Mouse (Mus musculus) heart, embryonic 14.5 days (tissue): ENCODE data around the gene Gm20605. TPM values are rescaled to one million over a fixed set of nuclear protein-coding genes. Genes with fewer than 3 reads are reported as not detected.

Experiments
- ATAC-seq: fragments of 200-750 bp; cut with Nextera tagmentation; 2 replicates; pipeline ENCODE4 v1.8.0; 2017; ENCODE audit warnings: low read depth, moderate TSS enrichment; ENCODE audit not compliant: insufficient number of reproducible peaks, insufficient read depth, low FRiP score
- H3K27ac ChIP-seq, 2 experiments: fragments of 200-500 bp in 1 of 2; fragments of 300-500 bp in 1 of 2; sonication (generic) in 1 of 2; replicated peaks in 1 of 2; 2 replicates each; pipeline ENCODE4 v1.5.1; 2012 to 2014; ENCODE audit warnings: low read depth in 2 of 2, low read length in 2 of 2, control low read depth in 1 of 2, mild to moderate bottlenecking in 1 of 2, mixed read lengths in 1 of 2; ENCODE audit not compliant: control insufficient read depth in 1 of 2, insufficient read depth in 1 of 2
- H3K27me3 ChIP-seq: fragments of 300-500 bp; sonication (generic); 2 replicates; pipeline ENCODE4 v1.6.1; 2014; ENCODE audit warnings: mild to moderate bottlenecking, low read length, control low read depth; ENCODE audit not compliant: control insufficient read depth, insufficient read depth
- H3K36me3 ChIP-seq: fragments of 300-500 bp; sonication (generic); 2 replicates; pipeline ENCODE4 v1.6.1; 2014; ENCODE audit warnings: mild to moderate bottlenecking, control low read depth, low read length, mixed read lengths; ENCODE audit not compliant: control insufficient read depth, insufficient read depth
- H3K4me1 ChIP-seq, 2 experiments: fragments of 200-500 bp in 1 of 2; fragments of 300-500 bp in 1 of 2; sonication (generic) in 1 of 2; 2 replicates each; pipeline ENCODE4 v1.6.1; 2012 to 2014; ENCODE audit warnings: low read length in 2 of 2, control low read depth in 1 of 2, mixed read lengths in 1 of 2; ENCODE audit not compliant: control insufficient read depth in 2 of 2, insufficient read depth in 2 of 2
- H3K4me2 ChIP-seq: fragments of 300-500 bp; sonication (generic); 2 replicates; pipeline ENCODE4 v1.6.1; 2014; ENCODE audit warnings: mild to moderate bottlenecking, low read length
- H3K4me3 ChIP-seq, 2 experiments: fragments of 200-500 bp in 1 of 2; fragments of 300-500 bp in 1 of 2; sonication (generic) in 1 of 2; 2 replicates each; pipeline ENCODE4 v1.5.1; 2012 to 2014; ENCODE audit warnings: low read length in 2 of 2, mild to moderate bottlenecking in 2 of 2, control low read depth in 1 of 2, low read depth in 1 of 2, moderate library complexity in 1 of 2; ENCODE audit not compliant: control insufficient read depth in 1 of 2, insufficient read depth in 1 of 2
- H3K9ac ChIP-seq: fragments of 300-500 bp; sonication (generic); 2 replicates; pipeline ENCODE4 v1.6.1; 2014; ENCODE audit warnings: mild to moderate bottlenecking, low read length
- H3K9me3 ChIP-seq: fragments of 300-500 bp; sonication (generic); 2 replicates; pipeline ENCODE4 v1.6.1; 2016; ENCODE audit warnings: low read length, control low read depth; ENCODE audit not compliant: control insufficient read depth
- WGBS: fragments of 180-500 bp; shearing (Covaris S2); extraction: QIAGEN DNeasy Blood & Tissue Kit; methylation state at CpG from one replicate; pipeline ENCODE4 v1.1.7; 2014; 5-methylcytosine and 5-hydroxymethylcytosine counted together
- polyA plus RNA-seq: library from polyadenylated mRNA; unstranded; fragments of >200 nt; fragmentation: Nextera tagmentation; extraction: Ambion mirVana; gene quantifications from 2 replicates; pipeline ENCODE4 v1.2.1, GENCODE M21; 2014

The Gm20605 gene
- polyA plus RNA-seq, 1 experiment from 2014 or later = 5.6 TPM

DNA sequence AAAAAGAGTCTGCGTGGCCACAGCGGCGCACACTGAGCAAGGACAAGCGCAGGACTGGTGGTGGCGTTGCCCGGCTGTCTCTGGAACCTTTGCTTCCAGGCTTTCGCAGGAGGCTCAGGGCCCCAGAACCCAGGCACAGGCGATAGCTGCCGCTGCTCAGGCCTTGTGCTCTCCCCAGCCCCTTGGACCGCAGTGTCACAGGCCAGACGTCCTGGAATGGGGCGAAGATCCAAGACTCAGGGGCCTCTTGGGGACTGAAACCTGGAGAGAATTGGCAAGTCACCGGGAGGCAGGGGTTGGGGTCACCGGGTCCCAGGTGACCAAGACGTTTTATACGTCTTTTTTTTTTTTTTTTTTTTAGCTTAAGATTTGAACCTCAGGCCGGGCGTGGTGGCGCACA, 15.5 kb downstream of the Gm20605 start:
- Histone ChIP-seq H3K27ac (no peak overlapping the region), H3K27me3 (peaks cover 28% of the 10 kb centered on the region), H3K4me1 (peaks cover 2 to 19% of the 10 kb centered on the region in 2 experiments; a peak in 3 of 4 replicates), H3K9ac (no peak overlapping the region), H3K36me3 (peaks cover 27% of the 10 kb centered on the region), H3K4me3 (no peak overlapping the region), H3K4me2 (peak overlapping the region; percentile 72), H3K9me3 (no peaks in the 10 kb centered on the region)
- WGBS = 38% methylated on average over 19 of the region's 19 CpGs
- no peak for ATAC-seq

DNA sequence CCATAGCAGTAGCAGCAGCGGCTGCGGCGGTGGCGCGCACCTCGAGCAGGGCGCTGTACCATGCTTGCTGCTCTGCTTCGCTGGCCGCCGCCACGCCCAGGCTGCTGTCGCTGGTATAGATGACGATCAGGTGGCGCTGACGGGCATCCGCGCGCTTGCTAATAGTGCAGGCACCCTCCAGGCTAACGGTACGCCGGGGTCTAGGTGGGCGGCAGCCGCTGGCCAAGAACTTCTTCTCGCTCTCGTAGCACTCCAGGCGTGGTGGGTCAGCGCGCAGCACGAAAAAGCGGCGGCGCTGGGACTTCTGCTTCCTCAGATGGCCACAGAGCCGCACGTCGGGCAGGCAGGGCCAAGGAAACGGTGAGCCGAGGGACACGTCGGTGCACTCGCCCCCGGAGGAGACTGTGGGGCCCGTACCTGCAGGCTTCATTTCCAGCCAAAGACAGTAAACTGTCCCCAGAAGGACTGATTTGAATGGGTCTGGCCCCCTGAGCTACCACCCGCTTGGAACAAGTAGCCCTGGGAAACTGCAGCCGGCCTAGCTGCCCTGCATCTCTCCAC, 16.2 kb downstream of the Gm20605 start:
- peak overlapping the region; percentile 72 for H3K4me2 ChIP-seq
- no peak for ATAC-seq
- H3K36me3 ChIP-seq = peaks cover 20% of the 10 kb centered on the region
- H3K9ac ChIP-seq = peak overlapping the region; percentile 55
- WGBS = 3% methylated on average over 44 of the region's 44 CpGs
- H3K4me3 ChIP-seq = peak overlapping the region; percentile 40 to 42
- H3K27me3 ChIP-seq = peaks cover 28% of the 10 kb centered on the region
- no peaks in the 10 kb centered on the region for H3K9me3 ChIP-seq
- peaks cover 6 to 26% of the 10 kb centered on the region in 2 experiments; a peak in 3 of 4 replicates for H3K4me1 ChIP-seq
- no peak overlapping the region for H3K27ac ChIP-seq

DNA sequence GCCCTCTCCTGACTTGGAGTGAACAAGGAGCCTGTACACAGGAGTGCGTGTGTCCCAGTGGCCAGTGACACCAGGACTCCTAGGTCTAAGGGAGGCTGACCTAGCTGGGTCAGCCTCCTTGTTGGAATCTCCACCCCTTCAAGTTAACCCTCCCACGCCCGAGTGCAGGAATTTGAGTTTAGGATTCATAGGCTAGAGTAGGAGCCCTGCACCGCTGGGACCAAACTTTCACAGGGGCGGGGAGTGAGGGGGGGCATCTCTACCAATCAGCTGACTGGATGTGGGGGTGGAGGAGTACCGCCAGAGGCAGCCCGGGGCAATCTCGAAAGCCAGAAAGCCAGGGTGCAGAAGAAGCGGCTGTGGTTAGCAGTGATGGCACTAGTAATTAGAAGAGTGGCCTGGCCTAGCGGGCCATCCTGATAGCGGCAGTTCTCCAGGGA, 16.7 kb downstream of the Gm20605 start, which contains the start of gene Irs3:
Gene Irs3 (minus strand): TSS at position 63 of the 440 bp plus-strand sequence.
- ATAC-seq = no peak
- peak within 1 kb of the TSS; percentile 72 for H3K4me2 ChIP-seq
- no peaks in the 10 kb centered on the region for H3K9me3 ChIP-seq
- H3K9ac ChIP-seq = peak within 1 kb of the TSS; percentile 55
- peak within 1 kb of the TSS; percentile 40 to 42 for H3K4me3 ChIP-seq
- H3K36me3 ChIP-seq = peaks cover 15% of the 10 kb centered on the region
- H3K4me1 ChIP-seq = peaks cover 7 to 27% of the 10 kb centered on the region in 2 experiments; a peak in 3 of 4 replicates
- no peak within 1 kb of the TSS for H3K27ac ChIP-seq
- peaks cover 28% of the 10 kb centered on the region for H3K27me3 ChIP-seq
- 16% methylated on average over 11 of the region's 11 CpGs for WGBS

DNA sequence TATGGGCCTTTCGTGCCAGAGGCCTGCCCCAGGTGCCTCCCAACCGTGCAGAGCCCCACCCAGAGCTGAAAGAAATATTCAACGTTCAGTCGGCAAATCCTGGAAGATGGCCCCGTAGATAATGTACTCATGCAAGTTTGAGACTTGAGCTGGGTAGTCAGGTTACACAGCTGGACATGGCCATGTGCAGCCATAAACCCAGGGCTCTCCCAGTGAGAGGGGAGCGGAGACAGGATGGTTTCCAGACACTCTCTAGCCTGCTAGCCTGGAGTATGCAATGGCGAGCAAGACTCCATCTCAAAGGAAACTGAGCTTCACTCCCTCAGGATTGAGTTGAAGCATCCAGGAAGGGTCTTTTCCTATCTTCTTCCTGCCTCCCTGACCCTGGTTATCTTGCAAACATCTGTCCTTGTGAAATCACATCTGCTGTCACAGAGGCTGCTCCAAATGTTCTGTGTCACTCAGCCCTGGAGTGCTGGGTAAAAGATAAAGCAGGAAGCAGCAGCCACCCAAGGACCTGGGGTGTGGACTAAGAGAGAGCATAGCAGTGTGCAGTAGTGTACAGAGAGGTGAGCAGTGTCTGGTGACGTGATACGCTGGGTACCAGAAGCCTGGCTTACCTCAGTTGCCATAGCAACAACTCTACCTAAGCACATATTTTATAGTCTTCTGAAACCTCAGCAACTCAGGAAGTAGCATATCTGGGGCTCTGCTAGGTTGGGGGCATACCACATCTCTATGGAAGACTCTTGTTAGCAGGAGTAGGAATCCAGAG, 19.0 kb downstream of the Gm20605 start:
- no peak overlapping the region for H3K4me2 ChIP-seq
- no peaks in the 10 kb centered on the region for H3K9me3 ChIP-seq
- H3K4me3 ChIP-seq = no peak overlapping the region
- no peak overlapping the region for H3K27ac ChIP-seq
- peaks cover 7 to 27% of the 10 kb centered on the region in 2 experiments; a peak in 3 of 4 replicates for H3K4me1 ChIP-seq
- H3K27me3 ChIP-seq = peaks cover 28% of the 10 kb centered on the region
- peaks cover 10% of the 10 kb centered on the region for H3K36me3 ChIP-seq
- no peak for ATAC-seq
- 47% methylated on average over 9 of the region's 9 CpGs for WGBS
- no peak overlapping the region for H3K9ac ChIP-seq

DNA sequence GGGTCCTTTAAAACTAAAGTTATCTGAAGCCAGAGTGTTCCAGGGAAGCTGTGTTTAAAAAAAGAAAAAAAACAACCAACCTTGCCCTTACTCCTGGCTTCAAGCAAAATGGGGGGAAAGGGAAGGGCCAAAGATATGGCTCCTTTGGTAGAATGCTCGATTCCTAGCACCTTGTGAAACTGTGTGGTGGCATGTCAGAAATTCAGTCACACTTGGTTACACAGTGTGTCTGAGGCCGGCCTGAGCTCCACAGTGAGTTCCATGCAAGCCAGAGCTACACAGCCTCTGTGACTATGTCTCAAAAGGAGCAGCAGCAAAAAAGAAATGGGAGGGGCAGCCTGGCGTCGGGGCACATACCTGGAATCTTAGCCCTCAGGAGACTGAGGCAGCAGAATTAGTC, 20.3 kb downstream of the Gm20605 start:
- 45% methylated on average over 4 of the region's 4 CpGs for WGBS
- Histone ChIP-seq H3K4me1 (peaks cover 7 to 27% of the 10 kb centered on the region in 2 experiments; a peak in 3 of 4 replicates), H3K27ac (no peak overlapping the region), H3K27me3 (peaks cover 20% of the 10 kb centered on the region), H3K36me3 (peaks cover 21% of the 10 kb centered on the region), H3K4me3 (no peak overlapping the region), H3K9ac (no peak overlapping the region), H3K4me2 (no peak overlapping the region), H3K9me3 (no peaks in the 10 kb centered on the region)
- no peak for ATAC-seq

DNA sequence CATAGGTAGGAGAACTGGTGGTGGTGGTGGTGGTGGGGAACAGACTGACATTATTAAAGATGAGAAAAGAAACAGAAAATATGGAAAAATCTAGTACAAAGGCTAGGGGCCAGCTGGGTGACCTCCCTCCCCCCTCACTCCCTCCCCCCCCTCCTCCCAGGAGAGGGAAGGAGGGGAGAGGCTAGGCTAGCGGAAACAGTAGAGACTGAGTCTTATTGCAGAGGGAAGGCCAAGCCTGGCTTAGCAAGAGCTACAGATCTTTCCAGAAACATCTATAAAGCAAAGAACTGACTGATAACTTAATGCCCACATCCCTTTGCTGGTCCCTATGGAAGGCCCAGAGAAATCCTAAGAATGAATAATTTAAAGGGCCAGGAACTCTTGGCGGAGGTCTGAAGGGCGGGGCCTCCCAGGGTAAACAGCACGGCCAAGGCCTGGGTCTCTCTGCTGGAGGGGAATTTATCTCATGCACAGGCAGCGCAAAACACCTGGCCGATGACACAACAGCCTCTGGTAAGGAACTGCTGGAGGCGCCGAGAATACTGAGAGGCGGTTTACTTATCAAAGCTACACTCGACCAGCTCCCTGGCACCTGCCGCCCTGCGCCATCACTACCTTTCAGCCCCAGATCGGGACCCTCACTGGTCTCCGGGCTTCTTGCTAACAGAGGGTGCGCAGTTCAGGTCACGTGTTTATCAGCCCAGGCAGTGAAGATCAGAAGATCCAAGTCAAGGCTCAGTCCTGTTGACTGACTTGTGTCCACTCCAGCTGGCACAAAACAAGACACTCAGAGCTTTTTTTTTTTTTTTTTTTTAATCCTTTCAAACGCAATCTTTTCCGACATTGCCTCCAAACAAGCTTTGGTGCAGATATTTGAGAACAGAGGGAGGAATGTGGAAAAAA, 20.9 kb downstream of the Gm20605 start:
- 13% methylated on average over 18 of the region's 18 CpGs for WGBS
- Histone ChIP-seq H3K27ac (peak overlapping the region in 1 of 2 experiments; percentile 4; a peak in 1 of 4 replicates), H3K36me3 (peaks cover 24% of the 10 kb centered on the region), H3K9me3 (no peaks in the 10 kb centered on the region), H3K9ac (no peak overlapping the region), H3K4me3 (no peak overlapping the region), H3K4me2 (peak overlapping the region; percentile 31), H3K27me3 (peaks cover 16% of the 10 kb centered on the region), H3K4me1 (peaks cover 7 to 25% of the 10 kb centered on the region in 2 experiments; a peak in 3 of 4 replicates)
- no peak for ATAC-seq

DNA sequence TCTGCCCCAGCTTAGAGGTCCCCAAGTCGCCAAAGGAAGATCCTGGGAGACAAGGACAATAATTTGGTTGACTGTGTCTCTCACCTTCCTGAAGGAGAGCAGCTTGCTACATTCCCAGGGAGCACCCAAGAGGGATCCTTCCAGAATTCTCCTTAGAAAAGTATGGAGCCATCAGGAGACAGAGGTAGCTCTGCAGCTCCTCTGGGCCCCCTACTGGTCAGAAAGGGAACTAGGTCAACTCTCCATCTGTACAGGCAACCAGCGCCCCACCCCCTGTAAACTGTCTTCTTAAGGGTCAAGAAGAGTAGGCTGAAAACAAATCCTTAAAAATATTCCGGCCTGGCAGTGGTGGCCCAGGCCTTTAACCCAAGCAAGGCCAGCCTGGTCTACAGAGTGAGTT, 23.5 kb downstream of the Gm20605 start:
- Histone ChIP-seq H3K27ac (no peak overlapping the region), H3K9me3 (no peaks in the 10 kb centered on the region), H3K9ac (no peak overlapping the region), H3K36me3 (peaks cover 32% of the 10 kb centered on the region), H3K4me2 (no peak overlapping the region), H3K4me3 (no peak overlapping the region), H3K27me3 (no peaks in the 10 kb centered on the region), H3K4me1 (peaks cover 9 to 22% of the 10 kb centered on the region in 2 experiments)
- 18% methylated on average over 3 of the region's 3 CpGs for WGBS
- no peak for ATAC-seq
